Mouse (Mus musculus): ENCODE data around the gene Smyd3. TPM values are rescaled to one million over a fixed set of nuclear protein-coding genes. Genes with fewer than 3 reads are reported as not detected.
A peak's percentile ranks its signal among the peaks of the same experiment; 100 is the strongest.

Smyd3 gene
- total and polyA plus RNA-seq, 3 experiments = 2.7 to 8.1 (median 7.6) TPM

- H3K27ac ChIP-seq = no peak overlapping the region
- DNase-seq = no peak
- no peaks in the 10 kb centered on the region for H3K79me2 ChIP-seq (replicated peaks; ENCODE audit: control insufficient read depth, insufficient read depth, low read length)
- no peak for TF ChIP-seq CTCF (IDR thresholded peaks at IDR 0.05)
- no peak for TF ChIP-seq EP300 (IDR thresholded peaks at IDR 0.05; ENCODE audit: insufficient read depth, low read depth, low read length)
- no peak for TF ChIP-seq POLR2A (IDR thresholded peaks at IDR 0.05; ENCODE audit: insufficient read depth, low read depth, low read length)
- H3K27me3 ChIP-seq (ENCODE audit: control insufficient read depth, insufficient read depth, low read length) = no peaks in the 10 kb centered on the region
- H3K9ac ChIP-seq (ENCODE audit: low read depth, low read length) = no peak overlapping the region
- H3K36me3 ChIP-seq (ENCODE audit: control insufficient read depth, insufficient read depth, low read length) = no peaks in the 10 kb centered on the region
- H3K4me1 ChIP-seq (ENCODE audit: control insufficient read depth, insufficient read depth, low read length) = no peaks in the 10 kb centered on the region
- intact Hi-C loops (cut with DNase I) = no loop called here
- H3K4me3 ChIP-seq = no peak overlapping the region
- 94% methylated on average over 8 of the region's 8 CpGs for WGBS
These were observed 413.4 kb downstream of the Smyd3 start for GRCm38 (mm10) chr1:179104447-179104846.

GRCm38 (mm10) chr1:179096993-179097392, 420.8 kb downstream of the Smyd3 start:
- Histone ChIP-seq H3K4me3 (no peak overlapping the region), H3K36me3 (ENCODE audit: control insufficient read depth, insufficient read depth, low read length) (no peaks in the 10 kb centered on the region), H3K4me1 (ENCODE audit: control insufficient read depth, insufficient read depth, low read length) (no peaks in the 10 kb centered on the region), H3K9ac (ENCODE audit: low read depth, low read length) (no peak overlapping the region), H3K79me2 (replicated peaks; ENCODE audit: control insufficient read depth, insufficient read depth, low read length) (no peaks in the 10 kb centered on the region), H3K27me3 (ENCODE audit: control insufficient read depth, insufficient read depth, low read length) (no peaks in the 10 kb centered on the region), H3K27ac (no peak overlapping the region)
- no peak for TF ChIP-seq POLR2A (IDR thresholded peaks at IDR 0.05; ENCODE audit: insufficient read depth, low read depth, low read length)
- no peak for TF ChIP-seq CTCF (IDR thresholded peaks at IDR 0.05)
- no peak for TF ChIP-seq EP300 (IDR thresholded peaks at IDR 0.05; ENCODE audit: insufficient read depth, low read depth, low read length)
- 77% methylated on average over 8 of the region's 8 CpGs for WGBS
- DNase-seq = no peak
- intact Hi-C loops (cut with DNase I) = no loop called here

GRCm38 (mm10) chr1:179096323-179096722, 421.5 kb downstream of the Smyd3 start:
- no peak for DNase-seq
- Histone ChIP-seq H3K9ac (ENCODE audit: low read depth, low read length) (no peak overlapping the region), H3K27ac (no peak overlapping the region), H3K27me3 (ENCODE audit: control insufficient read depth, insufficient read depth, low read length) (no peaks in the 10 kb centered on the region), H3K4me3 (no peak overlapping the region), H3K79me2 (replicated peaks; ENCODE audit: control insufficient read depth, insufficient read depth, low read length) (no peaks in the 10 kb centered on the region), H3K36me3 (ENCODE audit: control insufficient read depth, insufficient read depth, low read length) (no peaks in the 10 kb centered on the region), H3K4me1 (ENCODE audit: control insufficient read depth, insufficient read depth, low read length) (no peaks in the 10 kb centered on the region)
- 60% methylated on average over 5 of the region's 5 CpGs for WGBS
- TF ChIP-seq POLR2A (IDR thresholded peaks at IDR 0.05; ENCODE audit: insufficient read depth, low read depth, low read length) (no peak), EP300 (IDR thresholded peaks at IDR 0.05; ENCODE audit: insufficient read depth, low read depth, low read length) (no peak)
- intact Hi-C loops (cut with DNase I) = no loop called here

- WGBS = 66% methylated on average over 5 of the region's 5 CpGs
These were observed 428.7 kb downstream of the Smyd3 start for GRCm38 (mm10) chr1:179089174-179089573.

GRCm38 (mm10) chr1:179087033-179087998, 430.5 kb downstream of the Smyd3 start:
- H3K27me3 ChIP-seq (ENCODE audit: control insufficient read depth, insufficient read depth, low read length) = no peaks in the 10 kb centered on the region
- H3K4me1 ChIP-seq (ENCODE audit: control insufficient read depth, insufficient read depth, low read length) = no peaks in the 10 kb centered on the region
- H3K79me2 ChIP-seq (replicated peaks; ENCODE audit: control insufficient read depth, insufficient read depth, low read length) = no peaks in the 10 kb centered on the region
- H3K36me3 ChIP-seq (ENCODE audit: control insufficient read depth, insufficient read depth, low read length) = no peaks in the 10 kb centered on the region
- DNase-seq = peak in 1 of 2 experiments; percentile 7
- no peak overlapping the region for H3K9ac ChIP-seq (ENCODE audit: low read depth, low read length)
- no peak overlapping the region for H3K4me3 ChIP-seq
- intact Hi-C loops (cut with DNase I) = no loop called here
- no peak overlapping the region for H3K27ac ChIP-seq
- TF ChIP-seq CTCF (IDR thresholded peaks at IDR 0.05) (peak; percentile 62), EP300 (IDR thresholded peaks at IDR 0.05; ENCODE audit: insufficient read depth, low read depth, low read length) (no peak)
- WGBS = 54% methylated on average over 6 of the region's 6 CpGs

More at GRCm38 (mm10) chr1:179089174-179089573, 428.7 kb downstream of the Smyd3 start:
- H3K27ac ChIP-seq = no peak overlapping the region
- H3K79me2 ChIP-seq (replicated peaks; ENCODE audit: control insufficient read depth, insufficient read depth, low read length) = no peaks in the 10 kb centered on the region
- no peak for TF ChIP-seq CTCF (IDR thresholded peaks at IDR 0.05)
- TF ChIP-seq EP300 (IDR thresholded peaks at IDR 0.05; ENCODE audit: insufficient read depth, low read depth, low read length) = no peak
- no peak for TF ChIP-seq POLR2A (IDR thresholded peaks at IDR 0.05; ENCODE audit: insufficient read depth, low read depth, low read length)
- H3K9ac ChIP-seq (ENCODE audit: low read depth, low read length) = no peak overlapping the region
- DNase-seq = no peak
- no peaks in the 10 kb centered on the region for H3K36me3 ChIP-seq (ENCODE audit: control insufficient read depth, insufficient read depth, low read length)
- intact Hi-C loops (cut with DNase I) = no loop called here
- H3K4me3 ChIP-seq = no peak overlapping the region
- H3K4me1 ChIP-seq (ENCODE audit: control insufficient read depth, insufficient read depth, low read length) = no peaks in the 10 kb centered on the region
- H3K27me3 ChIP-seq (ENCODE audit: control insufficient read depth, insufficient read depth, low read length) = no peaks in the 10 kb centered on the region

GRCm38 (mm10) chr1:179086208-179086607, 431.6 kb downstream of the Smyd3 start:
- Histone ChIP-seq H3K27me3 (ENCODE audit: control insufficient read depth, insufficient read depth, low read length) (no peaks in the 10 kb centered on the region), H3K9ac (ENCODE audit: low read depth, low read length) (no peak overlapping the region), H3K27ac (no peak overlapping the region), H3K36me3 (ENCODE audit: control insufficient read depth, insufficient read depth, low read length) (no peaks in the 10 kb centered on the region), H3K4me1 (ENCODE audit: control insufficient read depth, insufficient read depth, low read length) (no peaks in the 10 kb centered on the region), H3K79me2 (replicated peaks; ENCODE audit: control insufficient read depth, insufficient read depth, low read length) (no peaks in the 10 kb centered on the region), H3K4me3 (no peak overlapping the region)
- DNase-seq = no peak
- intact Hi-C loops (cut with DNase I) = no loop called here
- WGBS = 92% methylated on average over 7 of the region's 7 CpGs
- TF ChIP-seq EP300 (IDR thresholded peaks at IDR 0.05; ENCODE audit: insufficient read depth, low read depth, low read length) = no peak
- TF ChIP-seq CTCF (IDR thresholded peaks at IDR 0.05) = no peak
- TF ChIP-seq POLR2A (IDR thresholded peaks at IDR 0.05; ENCODE audit: insufficient read depth, low read depth, low read length) = no peak
